Mouse (Mus musculus): Measurements from ENCODE around the gene Ubl3. TPM values are rescaled to one million over a fixed set of nuclear protein-coding genes. Genes with fewer than 3 reads are reported as not detected.

Ubl3 gene
- polyA plus RNA-seq, 1 experiment from 2014 or later: 86.3 TPM

GRCm38 (mm10) chr5:148509731-148510130 lies 42.9 kb downstream of the Ubl3 start:
- WGBS: 68% methylated on average over 7 of the region's 7 CpGs
- ATAC-seq (ENCODE audit: insufficient read depth) (no peak), DNase-seq (no peak)
- no peak overlapping the region for H3K4me2 ChIP-seq
- TF ChIP-seq CTCF (IDR thresholded peaks at IDR 0.05; ENCODE audit: low read depth): no peak
- peaks cover 58% of the 10 kb centered on the region for H3K36me3 ChIP-seq (ENCODE audit: insufficient read depth)
- H3K27me3 ChIP-seq (ENCODE audit: insufficient read depth, low read length): no peaks in the 10 kb centered on the region
- H3K4me1 ChIP-seq (ENCODE audit: insufficient read depth): peaks cover 5% of the 10 kb centered on the region; the same call in 1 of the 2 replicates
- no peak overlapping the region for H3K4me3 ChIP-seq (ENCODE audit: low read depth, low read length)
- H3K27ac ChIP-seq (ENCODE audit: low read depth): no peak overlapping the region
- no peaks in the 10 kb centered on the region for H3K9me3 ChIP-seq (ENCODE audit: low read depth, low read length)
- H3K9ac ChIP-seq: no peak overlapping the region

GRCm38 (mm10) chr5:148508901-148509604 lies 43.5 kb downstream of the Ubl3 start:
- H3K27me3 ChIP-seq (ENCODE audit: insufficient read depth, low read length): no peaks in the 10 kb centered on the region
- DNase-seq (no peak), ATAC-seq (ENCODE audit: insufficient read depth) (no peak)
- no peak overlapping the region for H3K4me2 ChIP-seq
- H3K4me3 ChIP-seq (ENCODE audit: low read depth, low read length): no peak overlapping the region
- no peak overlapping the region for H3K9ac ChIP-seq
- no peak overlapping the region for H3K27ac ChIP-seq (ENCODE audit: low read depth)
- peaks cover 61% of the 10 kb centered on the region for H3K36me3 ChIP-seq (ENCODE audit: insufficient read depth)
- H3K4me1 ChIP-seq (ENCODE audit: insufficient read depth): peaks cover 5% of the 10 kb centered on the region; the same call in 1 of the 2 replicates
- WGBS: 69% methylated on average over 11 of the region's 11 CpGs
- TF ChIP-seq CTCF (IDR thresholded peaks at IDR 0.05; ENCODE audit: low read depth): no peak
- no peaks in the 10 kb centered on the region for H3K9me3 ChIP-seq (ENCODE audit: low read depth, low read length)

- H3K27ac ChIP-seq (ENCODE audit: low read depth): no peak overlapping the region
- no peaks in the 10 kb centered on the region for H3K9me3 ChIP-seq (ENCODE audit: low read depth, low read length)
- H3K9ac ChIP-seq: no peak overlapping the region
- no peak for TF ChIP-seq CTCF (IDR thresholded peaks at IDR 0.05; ENCODE audit: low read depth)
- H3K4me3 ChIP-seq (ENCODE audit: low read depth, low read length): no peak overlapping the region
- H3K4me1 ChIP-seq (ENCODE audit: insufficient read depth): no peaks in the 10 kb centered on the region
- 89% methylated on average over 17 of the region's 17 CpGs for WGBS
- peaks cover 58% of the 10 kb centered on the region for H3K36me3 ChIP-seq (ENCODE audit: insufficient read depth)
- ATAC-seq (ENCODE audit: insufficient read depth) (no peak), DNase-seq (no peak)
- H3K27me3 ChIP-seq (ENCODE audit: insufficient read depth, low read length): no peaks in the 10 kb centered on the region
- H3K4me2 ChIP-seq: no peak overlapping the region
Observed at GRCm38 (mm10) chr5:148505381-148505780, 47.2 kb downstream of the Ubl3 start.

GRCm38 (mm10) chr5:148502237-148502636 lies 50.4 kb downstream of the Ubl3 start:
- no peaks in the 10 kb centered on the region for H3K27me3 ChIP-seq (ENCODE audit: insufficient read depth, low read length)
- DNase-seq: no peak

GRCm38 (mm10) chr5:148501228-148501957 lies 51.2 kb downstream of the Ubl3 start:
- H3K27ac ChIP-seq (ENCODE audit: low read depth): no peak overlapping the region
- H3K4me3 ChIP-seq (ENCODE audit: low read depth, low read length): no peak overlapping the region
- H3K4me1 ChIP-seq (ENCODE audit: insufficient read depth): no peaks in the 10 kb centered on the region
- peaks cover 21% of the 10 kb centered on the region for H3K36me3 ChIP-seq (ENCODE audit: insufficient read depth)
- no peak overlapping the region for H3K9ac ChIP-seq
- no peak for ATAC-seq (ENCODE audit: insufficient read depth)
- 0 out of 2 replicates have a peak, but pooled peaks cover 7% of the 10 kb centered on the region for H3K9me3 ChIP-seq (ENCODE audit: low read depth, low read length)
- TF ChIP-seq CTCF (IDR thresholded peaks at IDR 0.05; ENCODE audit: low read depth): no peak
- WGBS: 79% methylated on average over 6 of the region's 6 CpGs
- no peaks in the 10 kb centered on the region for H3K27me3 ChIP-seq (ENCODE audit: insufficient read depth, low read length)
- H3K4me2 ChIP-seq: no peak overlapping the region
- no peak for DNase-seq

More at GRCm38 (mm10) chr5:148502237-148502636, 50.4 kb downstream of the Ubl3 start:
- H3K4me3 ChIP-seq (ENCODE audit: low read depth, low read length): no peak overlapping the region
- ATAC-seq (ENCODE audit: insufficient read depth): no peak
- no peak overlapping the region for H3K27ac ChIP-seq (ENCODE audit: low read depth)
- peaks cover 30% of the 10 kb centered on the region for H3K36me3 ChIP-seq (ENCODE audit: insufficient read depth)
- WGBS: 89% methylated on average over 6 of the region's 6 CpGs
- H3K4me2 ChIP-seq: no peak overlapping the region
- H3K9ac ChIP-seq: no peak overlapping the region
- H3K4me1 ChIP-seq (ENCODE audit: insufficient read depth): no peaks in the 10 kb centered on the region
- no peak for TF ChIP-seq CTCF (IDR thresholded peaks at IDR 0.05; ENCODE audit: low read depth)
- H3K9me3 ChIP-seq (ENCODE audit: low read depth, low read length): 0 out of 2 replicates have a peak, but pooled peaks cover 7% of the 10 kb centered on the region

GRCm38 (mm10) chr5:148500516-148500915 lies 52.1 kb downstream of the Ubl3 start:
- no peak for TF ChIP-seq CTCF (IDR thresholded peaks at IDR 0.05; ENCODE audit: low read depth)
- Histone ChIP-seq H3K9me3 (ENCODE audit: low read depth, low read length) (0 out of 2 replicates have a peak, but pooled peaks cover 7% of the 10 kb centered on the region), H3K27me3 (ENCODE audit: insufficient read depth, low read length) (no peaks in the 10 kb centered on the region), H3K36me3 (ENCODE audit: insufficient read depth) (peaks cover 13% of the 10 kb centered on the region), H3K4me3 (ENCODE audit: low read depth, low read length) (no peak overlapping the region), H3K4me2 (no peak overlapping the region), H3K9ac (no peak overlapping the region), H3K4me1 (ENCODE audit: insufficient read depth) (no peaks in the 10 kb centered on the region), H3K27ac (ENCODE audit: low read depth) (no peak overlapping the region)
- WGBS: 79% methylated on average over 8 of the region's 8 CpGs
- DNase-seq: no peak
- no peak for ATAC-seq (ENCODE audit: insufficient read depth)

GRCm38 (mm10) chr5:148499616-148500015 lies 53.0 kb downstream of the Ubl3 start:
- no peak overlapping the region for H3K4me3 ChIP-seq (ENCODE audit: low read depth, low read length)
- ATAC-seq (ENCODE audit: insufficient read depth) (no peak), DNase-seq (no peak)
- no peak overlapping the region for H3K9ac ChIP-seq
- H3K4me1 ChIP-seq (ENCODE audit: insufficient read depth): no peaks in the 10 kb centered on the region
- 0 out of 2 replicates have a peak, but pooled peaks cover 8% of the 10 kb centered on the region for H3K36me3 ChIP-seq (ENCODE audit: insufficient read depth)
- no peaks in the 10 kb centered on the region for H3K27me3 ChIP-seq (ENCODE audit: insufficient read depth, low read length)
- H3K4me2 ChIP-seq: no peak overlapping the region
- 72% methylated on average over 5 of the region's 5 CpGs for WGBS
- no peak overlapping the region for H3K27ac ChIP-seq (ENCODE audit: low read depth)
- TF ChIP-seq CTCF (IDR thresholded peaks at IDR 0.05; ENCODE audit: low read depth): no peak
- H3K9me3 ChIP-seq (ENCODE audit: low read depth, low read length): 0 out of 2 replicates have a peak, but pooled peaks cover 7% of the 10 kb centered on the region

Measured in lung, embryonic 14.5 days (tissue).